Mouse (Mus musculus) spleen, adult 2 months (tissue): ENCODE data around the gene Ybx3. TPM values are rescaled to one million over a fixed set of nuclear protein-coding genes. Genes with fewer than 3 reads are reported as not detected.

Source experiments
- DNase-seq, 2 experiments: peaks; one replicate each; pipeline versions ENCODE4 v3.0.0 to v3.0.0-alpha.2; 2012 to 2021; ENCODE audit warnings: low spot score in 2 of 2, low read depth in 1 of 2
- H3K27ac ChIP-seq: fragments of 200-500 bp; 2 replicates; pipeline ENCODE4 v1.5.1; 2012; ENCODE audit warnings: low read length, inconsistent platforms; ENCODE audit not compliant: insufficient read depth
- H3K27me3 ChIP-seq: fragments of 200-500 bp; 2 replicates; pipeline ENCODE4 v1.6.1; 2012; ENCODE audit warnings: mild to moderate bottlenecking, moderate library complexity, low read length, inconsistent platforms; ENCODE audit not compliant: control insufficient read depth, insufficient read depth
- H3K36me3 ChIP-seq: fragments of 200-500 bp; 2 replicates; pipeline ENCODE4 v1.6.1; 2012; ENCODE audit warnings: mild to moderate bottlenecking, low read length, inconsistent platforms; ENCODE audit not compliant: control insufficient read depth, insufficient read depth
- H3K4me1 ChIP-seq: fragments of 200-500 bp; 2 replicates; pipeline ENCODE4 v1.6.1; 2011; ENCODE audit warnings: inconsistent platforms; ENCODE audit not compliant: control insufficient read depth, insufficient read depth, insufficient read length
- H3K4me3 ChIP-seq: fragments of 200-500 bp; 2 replicates; pipeline ENCODE4 v1.5.1; 2011; ENCODE audit warnings: mild to moderate bottlenecking, inconsistent platforms; ENCODE audit not compliant: insufficient read depth, insufficient read length; ENCODE audit errors: extremely low read depth
- CTCF ChIP-seq: fragments of 200-500 bp; IDR thresholded peaks from 2 replicates; pipeline ENCODE4 v1.5.1; 2011; ENCODE audit warnings: mild to moderate bottlenecking, inconsistent platforms; ENCODE audit not compliant: insufficient read depth, insufficient read length, insufficient replicate concordance; ENCODE audit errors: extremely low read depth
- POLR2A ChIP-seq: fragments of 200-500 bp; IDR thresholded peaks from 2 replicates; pipeline ENCODE4 v1.6.1; 2011; ENCODE audit warnings: low read depth, low read length, inconsistent platforms
- WGBS: fragments of 180-500 bp; shearing (Covaris S2); methylation state at CpG from one replicate; pipeline ENCODE4 v1.1.7; 2018; 5-methylcytosine and 5-hydroxymethylcytosine counted together
- polyA plus RNA-seq: library from polyadenylated mRNA; depleted of rRNA; stranded (reverse); fragments of >200 nt; gene quantifications from 2 replicates; pipeline ENCODE4 v1.2.3, GENCODE M21; 2012; rRNA removed

Gene Ybx3
- polyA plus RNA-seq, 1 experiment, result 66.5 TPM

DNA sequence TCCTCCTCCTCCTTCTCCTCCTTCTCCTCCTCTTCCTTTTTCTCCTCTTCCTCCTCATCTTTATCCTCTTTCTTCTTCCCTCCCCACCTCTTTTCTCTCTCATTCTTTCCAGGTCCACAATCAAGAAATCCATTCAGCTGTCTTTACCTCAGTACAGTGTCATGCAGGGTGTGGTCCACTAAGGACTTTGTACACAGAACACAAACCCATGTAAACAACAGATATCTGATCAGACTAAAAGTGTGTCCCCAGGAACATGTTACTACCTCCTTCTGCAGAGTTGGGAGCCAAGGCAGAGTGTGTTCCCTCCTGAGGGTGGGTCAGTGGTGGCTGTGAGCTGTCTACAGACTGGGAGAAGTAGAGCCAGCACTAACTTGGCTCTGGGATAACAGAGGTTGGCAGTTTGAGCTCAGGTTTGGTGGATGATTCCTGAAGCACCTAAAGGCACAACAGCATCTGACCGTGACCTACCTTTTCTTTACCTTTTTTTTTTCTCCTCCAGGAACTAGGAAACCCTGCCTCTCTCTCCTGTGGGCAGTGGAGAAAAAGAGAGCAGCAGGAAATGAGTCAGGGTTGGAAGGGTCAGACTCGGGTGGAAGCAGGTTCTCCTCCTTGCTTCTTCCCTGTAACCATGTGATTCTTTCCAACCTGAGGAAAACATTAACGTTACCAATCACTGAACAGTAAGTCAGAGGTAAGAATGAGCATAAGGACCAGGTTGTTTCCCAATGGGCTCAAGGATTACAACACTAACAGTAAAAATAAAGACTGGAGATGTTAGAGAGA, 66.2 kb downstream of the Ybx3 start:
- Histone ChIP-seq H3K4me1 (no peaks in the 10 kb centered on the region), H3K4me3 (no peak overlapping the region), H3K36me3 (no peaks in the 10 kb centered on the region), H3K27me3 (no peaks in the 10 kb centered on the region), H3K27ac (no peak overlapping the region)
- WGBS, result 57% methylated on average over 3 of the region's 3 CpGs
- TF ChIP-seq POLR2A, result no peak
- no peak for TF ChIP-seq CTCF
- DNase-seq, result no peak

DNA sequence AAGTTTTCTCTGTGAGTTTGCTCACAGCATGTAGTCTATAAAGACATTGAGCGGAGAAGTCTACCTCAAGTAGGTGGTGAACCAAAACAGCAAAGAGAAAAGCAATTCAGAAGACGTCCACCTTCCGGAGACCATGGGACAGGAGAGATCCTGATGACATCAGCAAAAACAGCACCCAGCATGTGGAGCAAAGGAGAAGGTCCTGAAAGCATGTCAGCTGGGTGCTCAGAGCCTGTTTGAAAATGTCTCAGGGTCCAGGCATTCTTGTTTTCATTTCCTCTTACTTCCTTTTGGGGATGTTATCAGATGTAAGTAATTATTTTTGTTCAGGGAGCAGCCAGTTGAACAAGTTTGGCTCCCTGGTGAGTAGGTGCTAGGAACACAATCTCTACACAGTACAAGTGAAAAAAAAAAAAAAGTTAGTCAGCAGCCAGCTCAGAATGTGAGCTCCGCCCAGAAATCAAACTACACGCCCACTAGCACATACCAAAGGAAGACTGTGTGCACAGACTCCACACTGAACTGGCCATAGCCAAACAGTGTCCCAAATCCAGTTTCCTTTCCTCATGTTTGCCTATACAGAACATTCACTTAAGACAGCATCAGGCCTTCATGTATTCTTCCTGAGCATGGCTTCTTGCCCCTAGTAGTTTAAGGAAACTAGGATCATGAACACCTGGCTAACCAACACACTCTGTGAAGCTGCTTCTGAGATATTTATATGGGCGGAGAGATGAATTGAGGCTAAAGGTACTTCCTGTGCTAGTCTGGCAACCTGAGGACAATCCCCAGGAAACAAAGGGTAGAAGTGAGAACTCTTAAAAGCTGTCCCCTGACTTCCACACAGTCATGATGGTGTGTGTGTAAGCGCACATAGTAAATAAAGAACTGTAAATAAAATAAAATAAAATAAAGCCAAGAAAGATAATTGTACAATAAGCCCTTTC, 71.8 kb downstream of the Ybx3 start:
- no peaks in the 10 kb centered on the region for H3K4me1 ChIP-seq
- H3K27me3 ChIP-seq, result no peaks in the 10 kb centered on the region
- H3K27ac ChIP-seq, result no peak overlapping the region
- TF ChIP-seq CTCF, result no peak
- no peak for TF ChIP-seq POLR2A
- no peak overlapping the region for H3K4me3 ChIP-seq
- H3K36me3 ChIP-seq, result no peaks in the 10 kb centered on the region
- DNase-seq, result no peak
- 83% methylated on average over 7 of the region's 7 CpGs for WGBS

Other genes starting within 250 kb of the Ybx3 start
- gene Klra2, start 141.1 kb downstream of the Ybx3 start, polyA plus RNA-seq, result 0.23 and 0.29 TPM in 2 replicates
- 0.41 and 0.44 TPM in 2 replicates for gene Magohb, start 95.2 kb downstream of the Ybx3 start, polyA plus RNA-seq
- 0.40 and 1.3 TPM in 2 replicates for gene Styk1, start 34.9 kb downstream of the Ybx3 start, polyA plus RNA-seq
- gene 5430401F13Rik, start 97.9 kb upstream of the Ybx3 start, polyA plus RNA-seq, result not detected in 2 replicates
- gene Gm6619, start 97.9 kb upstream of the Ybx3 start, polyA plus RNA-seq, result not detected in 2 replicates
- not detected in 2 replicates for gene Tas2r130, start 242.4 kb upstream of the Ybx3 start, polyA plus RNA-seq